ENCODE assay signal across 25 mouse cellular contexts in the genomic region with DNA sequence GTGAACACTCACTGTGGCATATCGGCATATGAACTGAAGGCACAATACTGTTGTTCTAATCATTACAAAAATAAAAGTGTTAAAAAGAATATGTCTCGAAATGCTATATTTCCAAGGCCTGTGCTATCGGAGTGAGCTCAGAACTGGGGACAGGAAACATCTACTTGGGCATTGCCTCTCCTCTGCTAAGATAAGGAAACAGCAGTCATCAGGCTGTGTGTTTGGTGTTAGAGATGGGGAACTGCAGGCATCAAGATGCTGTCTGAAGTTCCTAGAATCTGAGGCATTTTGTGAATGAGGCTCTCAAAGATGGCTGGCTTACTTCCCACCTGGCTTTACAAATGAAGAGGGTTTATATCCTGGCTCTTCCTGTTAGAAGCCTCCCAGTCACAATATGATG.
DNase-seq lines count a peak whose midpoint lies in the region; ATAC-seq and TF ChIP-seq lines count a peak whose summit lies in the region.
"Had no signal": no experiment of that assay in that cellular context is flagged by ENCODE, and none has a peak within 500 bp of the region (broad histone marks: within the 10 kb centered on the region; RNA-seq: fewer than 3 reads in every experiment).

No protein-coding gene starts in this region.

- H3K27ac ChIP-seq in embryonic facial prominence, embryonic 14.5 days (replicated peaks; ENCODE audit: low read depth, low read length): no peak overlapping the region
- H3K27ac ChIP-seq in embryonic facial prominence, embryonic 10.5 days (replicated peaks): no peak overlapping the region
- H3K27ac ChIP-seq in MEL (ENCODE audit: control insufficient read depth, low read depth, low read length): no peak overlapping the region
- H3K27ac ChIP-seq: embryonic facial prominence, embryonic 13.5 days; forebrain, embryonic 13.5 days; forebrain, embryonic 15.5 days had no signal

- ATAC-seq in embryonic facial prominence, embryonic 14.5 days (ENCODE audit: low read depth): no peak; the same call in 1 of the 2 replicates
- ATAC-seq in common myeloid progenitor, adult 5-6 weeks (replicated peaks; ENCODE audit: low read depth, poor library complexity, severe bottlenecking): peak; percentile 71
- ATAC-seq in megakaryocyte progenitor cell, adult 5-6 weeks (replicated peaks; ENCODE audit: poor library complexity): 0 out of 2 replicates have a peak, but pooled peaks have one; percentile 26
- ATAC-seq: activated CD4-positive, CD25-positive, alpha-beta regulatory T cell, adult 4 months; CD4-positive, CD25-positive, alpha-beta regulatory T cell, adult 4 months; forebrain, embryonic 13.5 days; forebrain, embryonic 15.5 days; forebrain, postnatal 0 days; Patski had no signal

- no peak for TF ChIP-seq EP300 in MEL (IDR thresholded peaks at IDR 0.05; ENCODE audit: low read depth in 1 of 2, low read length in 2 of 2)

- H3K4me1 ChIP-seq in embryonic facial prominence, embryonic 14.5 days (ENCODE audit: control insufficient read depth, insufficient read depth, low read length): no peaks in the 10 kb centered on the region
- no peaks in the 10 kb centered on the region for H3K4me1 ChIP-seq in embryonic facial prominence, embryonic 10.5 days
- no peaks in the 10 kb centered on the region for H3K4me1 ChIP-seq in MEL (ENCODE audit: control insufficient read depth in 1 of 2, insufficient read depth in 2 of 2, low read length in 2 of 2)
- H3K4me1 ChIP-seq: embryonic facial prominence, embryonic 13.5 days; forebrain, embryonic 13.5 days; forebrain, embryonic 15.5 days had no signal

- TF ChIP-seq CTCF in MEL (IDR thresholded peaks at IDR 0.05 in 2 of 3, conservative IDR thresholded peaks at IDR 0.05 in 1 of 3; ENCODE audit: control insufficient read depth in 1 of 3, insufficient read depth in 1 of 3, low read depth in 2 of 3, low read length in 3 of 3, poor library complexity in 1 of 3, severe bottlenecking in 1 of 3): no peak

- H3K27me3 ChIP-seq in embryonic facial prominence, embryonic 14.5 days (replicated peaks; ENCODE audit: control insufficient read depth, insufficient read depth, low read length): no peaks in the 10 kb centered on the region
- H3K27me3 ChIP-seq in embryonic facial prominence, embryonic 10.5 days (replicated peaks; ENCODE audit: low read depth, poor library complexity, severe bottlenecking): no peaks in the 10 kb centered on the region
- H3K27me3 ChIP-seq in MEL (ENCODE audit: control insufficient read depth in 1 of 2, insufficient read depth in 2 of 2, low read length in 2 of 2): no peaks in the 10 kb centered on the region; a peak in 1 of 4 replicates
- H3K27me3 ChIP-seq: CH12.LX; embryonic facial prominence, embryonic 13.5 days; forebrain, embryonic 13.5 days; forebrain, embryonic 15.5 days; Patski had no signal

- H3K4me3 ChIP-seq in embryonic facial prominence, embryonic 14.5 days (ENCODE audit: low read depth, low read length): no peak overlapping the region
- H3K4me3 ChIP-seq in embryonic facial prominence, embryonic 10.5 days: no peak overlapping the region
- no peak overlapping the region for H3K4me3 ChIP-seq in MEL (ENCODE audit: control insufficient read depth in 1 of 2, insufficient read depth in 1 of 2, low read depth in 2 of 2, low read length in 2 of 2)
- H3K4me3 ChIP-seq: embryonic facial prominence, embryonic 13.5 days; forebrain, embryonic 13.5 days; forebrain, embryonic 15.5 days had no signal

- H3K79me2 ChIP-seq in MEL (ENCODE audit: control insufficient read depth, insufficient read depth, low read length, poor library complexity): no peaks in the 10 kb centered on the region

- WGBS in embryonic facial prominence, embryonic 14.5 days: 87% methylated on average over 3 of the region's 3 CpGs
- WGBS in embryonic facial prominence, embryonic 10.5 days: 91% methylated on average over 3 of the region's 3 CpGs

- DNase-seq in embryonic facial prominence, embryonic 14.5 days (ENCODE audit: low spot score): peak; percentile 0
- no peak for DNase-seq in embryonic facial prominence, embryonic 10.5 days (ENCODE audit: low spot score)
- peak; percentile 5 for DNase-seq in MEL (ENCODE audit: low read depth, low spot score)
- no peak for DNase-seq in cerebellum, postnatal 4 days (ENCODE audit: low spot score in 2 of 2)
- no peak for DNase-seq in urinary bladder, adult 2 months (ENCODE audit: low spot score)
- DNase-seq: adrenal gland, adult 8-10 months; adrenal gland, postnatal 14 days; adrenal gland, postnatal 36 days; B cell, adult 2 months; cerebellum, adult 11-12 months; cerebellum, adult 2 months; cerebellum, adult 9-10 months; cerebellum, postnatal 10 days; cerebellum, postnatal 25 days; forebrain, postnatal 0 days had no signal

- H3K9ac ChIP-seq in embryonic facial prominence, embryonic 14.5 days (ENCODE audit: low read depth, low read length): no peak overlapping the region
- H3K9ac ChIP-seq in MEL (ENCODE audit: control insufficient read depth, low read depth, low read length, poor library complexity, severe bottlenecking): no peak overlapping the region
- H3K9ac ChIP-seq: embryonic facial prominence, embryonic 13.5 days; forebrain, embryonic 13.5 days; forebrain, embryonic 15.5 days; forebrain, postnatal 0 days had no signal

- no peak for TF ChIP-seq POLR2A in MEL (IDR thresholded peaks at IDR 0.05; ENCODE audit: control insufficient read depth in 1 of 2, insufficient read depth in 1 of 2, low read depth in 1 of 2, low read length in 2 of 2, poor library complexity in 1 of 2)

- no peaks in the 10 kb centered on the region for H3K36me3 ChIP-seq in embryonic facial prominence, embryonic 14.5 days (ENCODE audit: control insufficient read depth, insufficient read depth, low read length)
- H3K36me3 ChIP-seq in embryonic facial prominence, embryonic 10.5 days (replicated peaks): no peaks in the 10 kb centered on the region
- no peaks in the 10 kb centered on the region for H3K36me3 ChIP-seq in MEL (ENCODE audit: control insufficient read depth in 1 of 2, insufficient read depth in 2 of 2, low read length in 2 of 2)
- H3K36me3 ChIP-seq: embryonic facial prominence, embryonic 13.5 days; forebrain, embryonic 15.5 days; G1E had no signal

- no peak for TF ChIP-seq RAD21 in MEL (IDR thresholded peaks at IDR 0.05; ENCODE audit: low read depth, low read length)

- H3K9me3 ChIP-seq in embryonic facial prominence, embryonic 14.5 days (ENCODE audit: control insufficient read depth, low read length): no peaks in the 10 kb centered on the region
- H3K9me3 ChIP-seq in embryonic facial prominence, embryonic 10.5 days: no peaks in the 10 kb centered on the region
- H3K9me3 ChIP-seq in MEL (replicated peaks; ENCODE audit: insufficient read depth, low read length): no peaks in the 10 kb centered on the region
- H3K9me3 ChIP-seq: embryonic facial prominence, embryonic 13.5 days; forebrain, embryonic 13.5 days; forebrain, embryonic 15.5 days; G1E had no signal

- H3K4me2 ChIP-seq in embryonic facial prominence, embryonic 14.5 days (ENCODE audit: low read depth, low read length): no peak overlapping the region
- H3K4me2 ChIP-seq: embryonic facial prominence, embryonic 13.5 days; forebrain, embryonic 13.5 days; forebrain, embryonic 15.5 days had no signal

TF ChIP-seq in MEL, 35 proteins besides CTCF, POLR2A, EP300 and RAD21:
- no peak for TF ChIP-seq CHD2 (IDR thresholded peaks at IDR 0.05; ENCODE audit: low read length)
- TF ChIP-seq ZMIZ1 (IDR thresholded peaks at IDR 0.05; ENCODE audit: low read depth, low read length): no peak
- TF ChIP-seq TAL1 (IDR thresholded peaks at IDR 0.05; ENCODE audit: low read length): no peak
- TF ChIP-seq SMC3 (IDR thresholded peaks at IDR 0.05; ENCODE audit: low read depth, low read length): no peak
- TF ChIP-seq ZKSCAN1 (IDR thresholded peaks at IDR 0.05; ENCODE audit: low read depth, low read length): no peak

Comparison
In these comparisons a context has a peak if more than half of its experiments do, and no peak if none do; other contexts are left out.
1. DNase-seq: peak in embryonic facial prominence, embryonic 14.5 days (single experiment) and MEL (single experiment); none in embryonic facial prominence, embryonic 10.5 days (single experiment), cerebellum, postnatal 4 days (0 of 2) and urinary bladder, adult 2 months (single experiment).